Mouse (Mus musculus): ENCODE data around the gene Rasgrf2. TPM values are rescaled to one million over a fixed set of nuclear protein-coding genes. Genes with fewer than 3 reads are reported as not detected.

Rasgrf2 gene
- total RNA-seq, 2 experiments from 2014 or later, result 1.6 to 1.9 TPM

- intact Hi-C loops (cut with DNase I; ENCODE audit: low total_unique reads), result no loop called here
- DNase-seq, result no peak
Observed at GRCm38 (mm10) chr13:92053001-92053400, 78.5 kb downstream of the Rasgrf2 start.

- intact Hi-C loops (cut with DNase I; ENCODE audit: low total_unique reads), result no loop called here
Observed at GRCm38 (mm10) chr13:92051216-92051615, 80.2 kb downstream of the Rasgrf2 start.

GRCm38 (mm10) chr13:92041584-92042563 lies 89.6 kb downstream of the Rasgrf2 start:
- intact Hi-C loops (cut with DNase I; ENCODE audit: low total_unique reads), result no loop called here
- no peak for DNase-seq

More at GRCm38 (mm10) chr13:92051216-92051615, 80.2 kb downstream of the Rasgrf2 start:
- DNase-seq, result no peak

DNA sequence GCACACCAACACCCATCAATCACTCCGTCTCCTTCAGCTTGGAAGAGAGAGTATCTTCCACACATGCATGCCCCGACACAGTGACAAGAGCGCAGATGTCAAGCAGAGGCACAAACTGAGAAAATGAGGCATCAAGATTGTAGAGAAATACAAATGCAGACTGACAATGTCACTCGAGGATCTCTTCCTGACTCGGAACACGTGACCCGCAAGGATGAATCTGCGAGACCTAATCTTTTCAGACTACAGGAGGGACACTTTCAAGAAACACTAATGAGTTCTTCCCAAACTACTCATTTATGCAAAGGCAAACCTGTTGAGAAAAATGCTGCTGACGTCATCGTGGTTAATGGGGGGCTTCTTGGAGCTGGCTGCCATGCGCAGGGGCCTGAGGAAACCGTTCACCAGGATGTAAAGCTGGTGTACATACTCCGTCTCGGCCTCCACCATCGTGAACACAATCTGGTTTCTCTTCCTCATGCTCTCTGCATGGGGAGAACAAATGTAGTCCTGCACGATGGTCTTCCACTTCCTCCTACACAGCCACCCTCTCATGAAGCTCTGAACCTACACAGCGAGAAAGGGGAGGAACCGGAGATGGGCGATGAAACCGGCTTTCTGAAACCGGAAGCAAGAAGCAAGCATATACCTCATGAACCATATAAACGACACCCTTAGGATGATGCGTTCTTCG lies 100.9 kb downstream of the Rasgrf2 start:
- intact Hi-C loops (cut with DNase I; ENCODE audit: low total_unique reads), result no loop called here
- DNase-seq, result no peak

GRCm38 (mm10) chr13:92029666-92030065 lies 101.8 kb downstream of the Rasgrf2 start:
- no peak for DNase-seq
- intact Hi-C loops (cut with DNase I; ENCODE audit: low total_unique reads), result no loop called here

- intact Hi-C loops (cut with DNase I; ENCODE audit: low total_unique reads), result no loop called here
- DNase-seq, result no peak
Observed at GRCm38 (mm10) chr13:92027951-92028350, 103.5 kb downstream of the Rasgrf2 start.

GRCm38 (mm10) chr13:92026651-92027050 lies 104.8 kb downstream of the Rasgrf2 start:
- no peak for DNase-seq
- intact Hi-C loops (cut with DNase I; ENCODE audit: low total_unique reads), result no loop called here

DNA sequence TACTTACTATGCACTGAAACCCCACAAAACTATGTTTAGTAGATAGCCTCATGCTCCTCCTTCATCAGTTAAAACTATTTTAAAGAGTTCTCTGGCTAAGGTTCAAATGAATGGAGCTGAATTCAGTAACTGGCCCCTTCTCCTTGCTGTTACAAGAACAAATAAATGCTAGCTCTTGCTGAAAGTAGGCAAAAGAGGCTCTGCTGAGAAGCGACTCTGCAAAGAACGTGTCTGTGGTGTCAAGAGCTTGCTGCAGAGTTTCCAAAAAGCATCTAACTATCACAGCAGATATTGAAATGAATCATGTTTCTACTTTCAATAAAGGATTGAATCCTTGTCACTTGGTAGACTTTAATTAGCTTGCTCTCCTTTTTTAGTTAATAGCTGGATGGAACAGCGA lies 106.3 kb downstream of the Rasgrf2 start:
- no peak for DNase-seq
- intact Hi-C loops (cut with DNase I; ENCODE audit: low total_unique reads), result no loop called here

DNA sequence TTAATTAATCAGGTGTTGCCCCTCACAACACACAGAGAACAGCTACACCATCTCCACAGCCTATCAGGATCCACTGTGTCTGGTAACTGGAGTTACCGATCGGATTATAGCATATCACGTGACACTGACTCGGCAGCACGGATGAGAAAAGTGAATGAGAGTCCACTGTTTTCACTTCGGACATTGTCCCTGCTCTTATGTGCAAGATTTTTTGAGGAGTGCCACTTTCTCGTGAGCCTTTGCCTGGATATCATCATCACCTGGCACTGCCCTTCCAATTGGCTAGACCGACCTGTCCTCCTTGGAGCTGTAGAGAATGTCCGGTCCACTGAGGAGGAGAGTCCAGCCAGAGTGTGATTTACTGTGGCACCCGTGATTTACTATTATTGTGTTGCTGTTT lies 109.3 kb downstream of the Rasgrf2 start:
- intact Hi-C loops (cut with DNase I; ENCODE audit: low total_unique reads), result no loop called here
- DNase-seq, result no peak

DNA sequence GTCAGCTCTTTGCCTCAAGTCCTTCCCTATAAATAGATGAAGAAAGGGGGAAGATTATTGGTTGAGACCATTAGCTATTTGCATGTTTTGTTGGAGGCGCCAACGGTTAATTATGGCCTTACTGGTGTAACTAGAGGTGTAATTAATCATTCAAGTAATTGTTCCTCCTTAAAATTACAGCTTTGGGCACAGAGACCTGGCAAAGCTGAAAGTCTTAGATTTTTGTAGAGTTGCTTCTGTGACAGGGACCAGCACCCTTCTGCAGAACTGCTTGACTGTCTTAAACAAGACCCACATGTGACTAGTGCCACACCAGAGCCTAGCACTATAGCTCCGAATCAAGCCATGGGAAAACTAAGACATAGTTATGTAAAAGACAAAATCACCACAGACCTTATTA lies 134.5 kb downstream of the Rasgrf2 start:
- DNase-seq, result no peak
- intact Hi-C loops (cut with DNase I; ENCODE audit: low total_unique reads), result no loop called here

GRCm38 (mm10) chr13:91991412-91991811 lies 140.0 kb downstream of the Rasgrf2 start:
- intact Hi-C loops (cut with DNase I; ENCODE audit: low total_unique reads), result no loop called here
- no peak for DNase-seq

DNA sequence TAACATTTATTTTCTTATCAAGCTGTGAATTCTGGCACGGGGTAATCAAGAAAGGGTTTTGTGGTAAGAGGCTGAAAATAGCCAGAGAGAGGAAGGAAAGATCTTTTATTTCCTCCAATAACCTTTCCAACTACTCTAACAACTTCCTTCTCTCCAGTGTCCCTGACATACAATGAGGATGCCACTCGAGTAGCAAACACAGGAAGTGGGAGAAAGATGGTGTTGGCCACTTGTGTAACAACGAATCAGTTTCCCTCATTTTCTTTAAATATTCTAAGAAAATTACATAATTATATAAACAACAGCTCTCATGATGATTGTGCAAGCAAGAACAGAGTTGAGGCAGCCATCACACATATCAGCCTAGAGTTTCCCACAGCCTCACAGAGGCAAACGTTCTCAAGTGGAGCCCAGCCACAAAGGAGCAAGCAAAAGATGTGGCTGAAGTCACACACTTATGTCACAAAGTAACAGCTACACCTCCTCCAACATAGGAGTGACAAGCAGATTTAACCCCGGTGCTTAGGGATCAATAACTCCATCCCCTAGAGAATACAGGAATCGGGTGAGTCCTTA lies 140.7 kb downstream of the Rasgrf2 start:
- intact Hi-C loops (cut with DNase I; ENCODE audit: low total_unique reads), result no loop called here
- no peak for DNase-seq

GRCm38 (mm10) chr13:91988378-91988777 lies 143.1 kb downstream of the Rasgrf2 start:
- intact Hi-C loops (cut with DNase I; ENCODE audit: low total_unique reads), result no loop called here
- DNase-seq, result no peak

DNA sequence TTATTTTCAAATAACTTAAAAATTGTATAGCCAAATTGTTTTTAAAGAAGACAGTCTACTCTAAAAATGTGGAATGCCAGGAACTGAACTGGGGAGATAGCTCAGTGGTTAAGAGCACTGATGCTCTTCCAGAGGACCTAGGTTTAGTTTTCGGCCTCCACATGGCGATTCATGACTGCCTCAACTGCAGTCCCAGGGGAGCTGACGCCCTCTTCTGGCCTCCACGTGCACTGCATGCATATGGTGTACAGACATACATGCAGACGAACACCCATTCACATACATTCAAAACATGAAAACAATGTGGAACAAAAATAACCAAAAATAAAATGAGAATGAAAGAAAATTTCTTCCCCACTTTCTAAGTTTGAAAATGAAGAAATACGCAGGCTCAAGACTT lies 144.5 kb downstream of the Rasgrf2 start:
- intact Hi-C loops (cut with DNase I; ENCODE audit: low total_unique reads), result no loop called here
- no peak for DNase-seq

- intact Hi-C loops (cut with DNase I; ENCODE audit: low total_unique reads), result no loop called here
- DNase-seq, result no peak
Observed at GRCm38 (mm10) chr13:91985915-91986589, 145.4 kb downstream of the Rasgrf2 start.

DNA sequence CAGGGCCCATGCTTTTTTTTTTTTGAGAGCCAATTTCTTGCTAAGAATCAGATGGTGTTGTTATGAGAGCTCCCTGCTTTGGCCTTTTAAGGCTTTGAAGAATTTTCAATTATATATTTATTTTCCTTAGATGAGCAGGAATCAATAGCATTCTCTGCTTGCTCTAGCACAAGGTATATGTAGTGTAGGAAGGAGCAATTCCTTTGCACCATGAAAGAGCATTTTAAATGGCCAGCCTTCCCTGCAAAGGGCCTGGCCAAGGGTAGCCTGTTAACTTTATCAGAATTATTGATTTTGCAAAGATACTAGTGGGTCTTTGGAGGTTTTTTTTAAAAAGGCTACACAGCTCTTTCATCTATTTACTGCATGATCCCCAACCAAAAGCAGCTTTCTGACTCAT lies 146.4 kb downstream of the Rasgrf2 start:
- intact Hi-C loops (cut with DNase I; ENCODE audit: low total_unique reads), result no loop called here
- no peak for DNase-seq

- DNase-seq, result no peak
- intact Hi-C loops (cut with DNase I; ENCODE audit: low total_unique reads), result no loop called here
Observed at GRCm38 (mm10) chr13:91982080-91982479, 149.4 kb downstream of the Rasgrf2 start.

DNA sequence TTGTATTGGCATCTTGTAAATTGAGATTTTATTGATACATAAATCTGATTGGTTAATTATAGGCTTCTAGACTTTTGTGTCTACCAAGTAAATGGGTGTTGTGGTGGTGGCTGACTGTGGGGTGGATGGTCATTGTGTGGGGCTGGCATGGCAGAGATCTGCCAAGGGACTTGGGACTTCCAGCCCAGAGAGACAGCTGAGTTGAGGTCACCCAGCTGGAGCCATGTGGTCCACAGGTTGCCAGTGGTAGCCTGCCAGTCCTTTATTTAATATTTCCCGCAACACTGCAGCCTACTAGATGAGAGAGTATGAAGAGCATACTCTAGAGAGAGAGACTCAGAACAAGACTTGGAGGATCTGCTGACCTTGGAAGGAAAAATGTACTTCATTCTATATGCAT lies 150.0 kb downstream of the Rasgrf2 start:
- intact Hi-C loops (cut with DNase I; ENCODE audit: low total_unique reads), result no loop called here
- DNase-seq, result no peak

GRCm38 (mm10) chr13:91976971-91977370 lies 154.5 kb downstream of the Rasgrf2 start:
- DNase-seq, result no peak
- intact Hi-C loops (cut with DNase I; ENCODE audit: low total_unique reads), result no loop called here

DNA sequence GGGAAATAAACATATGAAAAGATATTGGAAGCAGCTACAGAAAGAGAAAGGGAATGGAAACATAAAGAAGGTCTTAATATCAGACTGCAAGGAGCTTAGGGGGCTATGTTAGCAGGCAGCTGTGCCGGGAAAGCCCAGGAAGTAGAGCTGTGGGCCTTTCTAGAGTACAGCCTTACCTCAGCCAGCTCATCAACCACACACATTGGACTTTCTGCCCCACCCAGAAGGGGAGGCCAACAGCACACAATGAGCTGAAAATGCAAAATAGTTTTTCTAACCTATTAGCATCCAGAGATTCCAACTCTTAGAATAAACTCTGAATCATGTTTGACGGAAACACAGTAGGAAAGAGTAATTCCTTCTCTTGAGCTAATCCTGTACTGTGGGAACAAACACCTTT lies 154.9 kb downstream of the Rasgrf2 start:
- intact Hi-C loops (cut with DNase I; ENCODE audit: low total_unique reads), result no loop called here
- no peak for DNase-seq
